ENCODE assay signal across 24 mouse cellular contexts in the genomic region with DNA sequence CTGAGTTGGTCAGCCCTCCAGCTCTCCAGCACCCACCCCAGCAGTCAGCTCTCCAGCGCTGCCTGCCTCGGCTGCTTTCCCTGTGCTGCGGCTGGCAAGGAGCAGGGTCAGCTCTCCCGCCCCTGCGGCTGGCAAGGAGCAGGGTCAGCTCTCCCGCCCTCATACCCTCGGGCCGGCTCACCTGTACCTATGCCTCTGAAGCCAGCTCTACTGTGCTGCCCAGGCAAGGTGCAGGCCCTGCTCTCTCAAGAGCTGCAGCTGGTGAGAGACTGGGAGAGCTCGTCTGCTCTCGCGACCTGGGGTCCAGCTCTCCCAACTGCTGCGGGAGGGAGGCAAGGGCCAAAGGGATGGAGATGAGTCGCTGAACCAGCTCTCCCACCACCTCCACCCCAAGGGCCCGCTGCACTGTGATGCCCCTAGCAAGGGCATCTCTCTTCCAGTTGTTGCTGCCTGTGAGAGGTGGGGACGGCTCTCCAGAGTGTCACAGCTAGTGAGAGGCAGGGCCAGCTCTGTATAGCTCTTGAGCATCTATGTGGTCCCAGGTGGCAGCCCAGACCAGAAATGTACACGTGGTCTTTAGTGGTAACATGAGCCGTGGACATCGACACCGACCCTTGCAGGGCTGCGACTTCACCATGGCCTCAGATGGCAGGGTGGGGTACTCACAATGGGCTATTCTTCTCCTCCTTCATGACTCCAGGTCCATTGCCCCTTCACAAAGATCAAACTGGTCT. TPM values are rescaled to one million over a fixed set of nuclear protein-coding genes. Genes with fewer than 3 reads are reported as not detected.
DNase-seq lines count a peak whose midpoint lies in the region; ATAC-seq lines count a peak whose summit lies in the region.
"Had no signal": no experiment of that assay in that cellular context is flagged by ENCODE, and none has a peak within 500 bp of the region (broad histone marks: within the 10 kb centered on the region; RNA-seq: fewer than 3 reads in every experiment).

No protein-coding gene starts in this region.

- H3K27me3 ChIP-seq in hindbrain, embryonic 12.5 days: no peaks in the 10 kb centered on the region; the same call in 1 of the 2 replicates
- no peaks in the 10 kb centered on the region for H3K27me3 ChIP-seq in hindbrain, embryonic 13.5 days
- H3K27me3 ChIP-seq in lung, embryonic 16.5 days (ENCODE audit: control insufficient read depth, insufficient read depth, low read depth, low read length): no peaks in the 10 kb centered on the region
- no peaks in the 10 kb centered on the region for H3K27me3 ChIP-seq in embryonic facial prominence, embryonic 11.5 days (ENCODE audit: control insufficient read depth, insufficient read depth, low read length)
- no peaks in the 10 kb centered on the region for H3K27me3 ChIP-seq in limb, embryonic 11.5 days (ENCODE audit: control insufficient read depth, insufficient read depth, low read length)
- H3K27me3 ChIP-seq: forebrain, embryonic 15.5 days; midbrain, embryonic 12.5 days had no signal

- no peaks in the 10 kb centered on the region for H3K9me3 ChIP-seq in hindbrain, embryonic 12.5 days (replicated peaks)
- H3K9me3 ChIP-seq in hindbrain, embryonic 13.5 days: no peaks in the 10 kb centered on the region
- no peaks in the 10 kb centered on the region for H3K9me3 ChIP-seq in lung, embryonic 16.5 days (ENCODE audit: control insufficient read depth, low read length)
- no peaks in the 10 kb centered on the region for H3K9me3 ChIP-seq in embryonic facial prominence, embryonic 11.5 days (replicated peaks; ENCODE audit: control insufficient read depth, low read length)
- H3K9me3 ChIP-seq in limb, embryonic 11.5 days (ENCODE audit: control insufficient read depth, low read length): no peaks in the 10 kb centered on the region
- H3K9me3 ChIP-seq: forebrain, embryonic 15.5 days; heart, embryonic 15.5 days; midbrain, embryonic 12.5 days; neural tube, embryonic 12.5 days had no signal

- WGBS in hindbrain, embryonic 12.5 days: 40% methylated on average over 20 of the region's 20 CpGs
- WGBS in hindbrain, embryonic 13.5 days: 51% methylated on average over 20 of the region's 20 CpGs
- WGBS in lung, embryonic 16.5 days: 37% methylated on average over 20 of the region's 20 CpGs
- WGBS in embryonic facial prominence, embryonic 11.5 days: 37% methylated on average over 20 of the region's 20 CpGs
- WGBS in limb, embryonic 11.5 days: 40% methylated on average over 20 of the region's 20 CpGs

- ATAC-seq in hindbrain, embryonic 12.5 days (ENCODE audit: low FRiP score): no peak
- no peak for ATAC-seq in hindbrain, embryonic 13.5 days (ENCODE audit: low FRiP score)
- ATAC-seq in lung, embryonic 16.5 days (ENCODE audit: low read depth): peak; percentile 24; the same call in 1 of the 2 replicates
- ATAC-seq in embryonic facial prominence, embryonic 11.5 days (replicated peaks; ENCODE audit: insufficient number of reproducible peaks, low FRiP score, low TSS enrichment, low read depth): peak; percentile 62; the same call in 1 of the 2 replicates
- ATAC-seq in limb, embryonic 11.5 days (ENCODE audit: insufficient number of reproducible peaks, low FRiP score, low TSS enrichment, low read depth): peak; percentile 76; the same call in 1 of the 2 replicates
- ATAC-seq: forebrain, embryonic 15.5 days had no signal

- no peak for DNase-seq in lung, postnatal 36 days
- DNase-seq in embryonic facial prominence, embryonic 11.5 days (ENCODE audit: low spot score): no peak
- DNase-seq in limb, embryonic 11.5 days (ENCODE audit: low spot score): peak; percentile 46
- DNase-seq in right cerebral cortex, adult 18-20 months: no peak
- DNase-seq: B cell, adult 2 months; cerebellum, adult 18-20 months; cerebellum, postnatal 25 days; embryo, embryonic 11 days; gastrocnemius, postnatal 14 days; heart, adult 2 months; layer of hippocampus, postnatal 36 days; lung, adult 18-20 months had no signal

- no peak overlapping the region for H3K9ac ChIP-seq in hindbrain, embryonic 12.5 days
- H3K9ac ChIP-seq in hindbrain, embryonic 13.5 days: no peak overlapping the region
- 0 out of 2 replicates have a peak overlapping the region, but pooled peaks have one; percentile 22 for H3K9ac ChIP-seq in lung, embryonic 16.5 days (ENCODE audit: low read length)
- H3K9ac ChIP-seq in embryonic facial prominence, embryonic 11.5 days (replicated peaks; ENCODE audit: low read length): peak overlapping the region; percentile 39
- H3K9ac ChIP-seq in limb, embryonic 11.5 days (ENCODE audit: low read length): no peak overlapping the region
- H3K9ac ChIP-seq: forebrain, embryonic 15.5 days; heart, embryonic 15.5 days; midbrain, embryonic 12.5 days; neural tube, embryonic 12.5 days had no signal

- H3K4me2 ChIP-seq in hindbrain, embryonic 12.5 days (replicated peaks): no peak overlapping the region
- H3K4me2 ChIP-seq in hindbrain, embryonic 13.5 days: no peak overlapping the region
- H3K4me2 ChIP-seq in lung, embryonic 16.5 days (ENCODE audit: low read depth, low read length): no peak overlapping the region
- H3K4me2 ChIP-seq in embryonic facial prominence, embryonic 11.5 days (ENCODE audit: low read depth, low read length): no peak overlapping the region; the same call in 1 of the 2 replicates
- H3K4me2 ChIP-seq in limb, embryonic 11.5 days (ENCODE audit: low read depth, severe bottlenecking): no peak overlapping the region; the same call in 1 of the 2 replicates
- H3K4me2 ChIP-seq: forebrain, embryonic 15.5 days; heart, embryonic 15.5 days; midbrain, embryonic 12.5 days; neural tube, embryonic 12.5 days had no signal

- H3K36me3 ChIP-seq in hindbrain, embryonic 12.5 days: no peaks in the 10 kb centered on the region
- no peaks in the 10 kb centered on the region for H3K36me3 ChIP-seq in hindbrain, embryonic 13.5 days
- no peaks in the 10 kb centered on the region for H3K36me3 ChIP-seq in lung, embryonic 16.5 days (ENCODE audit: control insufficient read depth, insufficient read depth, low read length)
- no peaks in the 10 kb centered on the region for H3K36me3 ChIP-seq in embryonic facial prominence, embryonic 11.5 days (replicated peaks; ENCODE audit: control insufficient read depth, insufficient read depth, low read depth, low read length)
- H3K36me3 ChIP-seq in limb, embryonic 11.5 days (ENCODE audit: control insufficient read depth, insufficient read depth, low read length): no peaks in the 10 kb centered on the region
- H3K36me3 ChIP-seq: forebrain, embryonic 15.5 days; heart, embryonic 15.5 days; midbrain, embryonic 12.5 days; neural tube, embryonic 12.5 days had no signal

- no peak overlapping the region for H3K4me3 ChIP-seq in hindbrain, embryonic 12.5 days
- no peak overlapping the region for H3K4me3 ChIP-seq in hindbrain, embryonic 13.5 days
- H3K4me3 ChIP-seq in lung, embryonic 16.5 days (ENCODE audit: low read length): no peak overlapping the region
- H3K4me3 ChIP-seq in embryonic facial prominence, embryonic 11.5 days (ENCODE audit: low read depth, low read length): no peak overlapping the region
- H3K4me3 ChIP-seq in limb, embryonic 11.5 days (ENCODE audit: low read depth, low read length): no peak overlapping the region
- H3K4me3 ChIP-seq: erythroblast, embryonic 14.5 days; forebrain, embryonic 15.5 days; heart, adult 2 months; heart, embryonic 15.5 days; midbrain, embryonic 12.5 days; neural tube, embryonic 12.5 days had no signal

- peak overlapping the region; percentile 30 for H3K27ac ChIP-seq in hindbrain, embryonic 12.5 days
- H3K27ac ChIP-seq in hindbrain, embryonic 13.5 days: no peak overlapping the region
- no peak overlapping the region for H3K27ac ChIP-seq in lung, embryonic 16.5 days (ENCODE audit: low read length)
- H3K27ac ChIP-seq in embryonic facial prominence, embryonic 11.5 days (replicated peaks; ENCODE audit: low read depth, low read length): no peak overlapping the region; the same call in 1 of the 2 replicates
- H3K27ac ChIP-seq in limb, embryonic 11.5 days (replicated peaks; ENCODE audit: low read depth, low read length): no peak overlapping the region
- H3K27ac ChIP-seq: forebrain, embryonic 15.5 days; heart, adult 2 months; heart, embryonic 15.5 days; macrophage; midbrain, embryonic 12.5 days; neural tube, embryonic 12.5 days had no signal

- H3K4me1 ChIP-seq in hindbrain, embryonic 12.5 days: peaks cover 7% of the 10 kb centered on the region; the same call in 1 of the 2 replicates
- H3K4me1 ChIP-seq in hindbrain, embryonic 13.5 days (replicated peaks): no peaks in the 10 kb centered on the region
- 0 out of 2 replicates have a peak, but pooled peaks cover 2% of the 10 kb centered on the region for H3K4me1 ChIP-seq in lung, embryonic 16.5 days (replicated peaks; ENCODE audit: control insufficient read depth, insufficient read depth, low read length)
- peaks cover 4% of the 10 kb centered on the region; the same call in 1 of the 2 replicates for H3K4me1 ChIP-seq in embryonic facial prominence, embryonic 11.5 days (ENCODE audit: control insufficient read depth, insufficient read depth, low read length)
- peaks cover 9% of the 10 kb centered on the region for H3K4me1 ChIP-seq in limb, embryonic 11.5 days (ENCODE audit: control insufficient read depth, insufficient read depth, low read length)
- H3K4me1 ChIP-seq: forebrain, embryonic 15.5 days; midbrain, embryonic 12.5 days had no signal

RNA-seq across cellular contexts. Expression of a gene that starts 5.9 kb away (rescaled TPM):
- polyA plus RNA-seq in hindbrain, embryonic 12.5 days (2016; fragmentation: Nextera tagmentation; extraction: Ambion mirVana): not detected in 2 replicates
- not detected in 2 replicates for polyA plus RNA-seq in hindbrain, embryonic 13.5 days (2015; fragmentation: Nextera tagmentation; extraction: Ambion mirVana)
- polyA plus RNA-seq in lung, embryonic 16.5 days (2015; fragmentation: Nextera tagmentation; extraction: Ambion mirVana): not detected in 2 replicates
- not detected in 2 replicates for polyA plus RNA-seq in embryonic facial prominence, embryonic 11.5 days (2014; fragmentation: Nextera tagmentation; extraction: Ambion mirVana)
- not detected in 2 replicates for polyA plus RNA-seq in limb, embryonic 11.5 days (2014; fragmentation: Nextera tagmentation; extraction: Ambion mirVana)
- polyA plus RNA-seq: erythroblast, embryonic 14.5 days; forebrain, embryonic 15.5 days; heart, adult 2 months; heart, embryonic 15.5 days; hindbrain, embryonic 11.5 days; liver, adult 2 months; macrophage; midbrain, embryonic 12.5 days; neural tube, embryonic 12.5 days; stomach, embryonic 14.5 days had no signal

Comparison
In these comparisons a context has a peak if more than half of its experiments do, and no peak if none do; other contexts are left out.
1. ATAC-seq: peak in lung, embryonic 16.5 days (single experiment), embryonic facial prominence, embryonic 11.5 days (single experiment) and limb, embryonic 11.5 days (single experiment); none in hindbrain, embryonic 12.5 days (single experiment) and hindbrain, embryonic 13.5 days (single experiment).
2. H3K9ac ChIP-seq: peak in lung, embryonic 16.5 days (single experiment) and embryonic facial prominence, embryonic 11.5 days (single experiment); none in hindbrain, embryonic 12.5 days (single experiment), hindbrain, embryonic 13.5 days (single experiment) and limb, embryonic 11.5 days (single experiment).